Mouse (Mus musculus): ENCODE results near the gene Mrps7.

Mrps7 gene

DNA sequence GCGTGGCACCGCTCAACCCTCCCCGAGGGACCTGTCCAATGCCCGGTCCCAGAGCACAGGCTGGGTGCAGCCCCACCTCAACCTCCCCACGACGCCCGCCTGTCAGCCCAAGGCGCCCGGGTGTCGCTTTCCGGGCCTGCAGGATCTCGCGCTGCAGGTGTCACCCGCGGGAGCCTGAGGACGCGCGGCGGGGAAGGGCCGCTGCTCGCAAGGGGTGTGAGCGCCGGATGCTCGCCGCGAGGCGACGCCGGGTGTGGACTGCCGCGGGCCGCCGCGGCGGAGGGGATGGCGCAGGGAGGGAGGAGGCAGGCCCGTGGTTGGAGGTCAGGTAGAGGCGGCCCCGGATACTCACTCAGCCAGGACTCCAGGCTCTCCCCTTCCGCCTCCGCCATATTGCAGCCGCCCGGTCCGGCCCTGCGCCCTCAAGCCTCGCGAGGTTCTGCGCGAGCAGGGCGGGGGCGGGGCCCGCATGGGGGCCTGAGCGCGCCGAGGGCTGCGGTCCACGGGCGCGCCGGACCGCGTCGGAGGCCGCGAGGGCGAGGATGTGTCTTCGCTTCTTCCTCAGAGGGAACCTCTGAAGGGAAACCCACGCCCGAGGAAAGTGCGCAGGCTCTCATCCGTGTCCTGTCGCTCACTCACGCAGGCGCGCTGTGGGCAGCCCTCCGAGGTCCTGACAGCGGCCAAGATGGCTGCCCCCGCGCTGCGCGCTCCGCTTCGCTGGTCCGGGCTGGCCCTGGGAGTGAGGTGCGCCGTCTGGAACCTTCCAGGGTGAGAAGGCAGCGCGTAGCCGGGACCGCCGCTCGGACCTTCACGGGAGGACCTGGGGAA, at the start of gene Mrps7, which contains the start of gene Gga3:
Mrps7 (plus strand) TSS at position 450 of the 828 bp plus-strand sequence.
Gga3 (minus strand) TSS at position 576 of the 828 bp plus-strand sequence.
- DNase-seq (ENCODE audit: extremely low read depth, insufficient read length, low spot score) = peak; percentile 93

GRCm38 (mm10) chr11:115555717-115556116, 48.0 kb upstream of the Mrps7 start:
- no peak for DNase-seq (ENCODE audit: extremely low read depth, insufficient read length, low spot score)

GRCm38 (mm10) chr11:115563406-115563805, 40.3 kb upstream of the Mrps7 start:
- DNase-seq (ENCODE audit: extremely low read depth, insufficient read length, low spot score) = no peak

GRCm38 (mm10) chr11:115564064-115564809, 39.5 kb upstream of the Mrps7 start, which contains the start of gene Nup85:
Nup85 (plus strand) TSS chr11:115564434.
- peak; percentile 97 for DNase-seq (ENCODE audit: extremely low read depth, insufficient read length, low spot score)

DNA sequence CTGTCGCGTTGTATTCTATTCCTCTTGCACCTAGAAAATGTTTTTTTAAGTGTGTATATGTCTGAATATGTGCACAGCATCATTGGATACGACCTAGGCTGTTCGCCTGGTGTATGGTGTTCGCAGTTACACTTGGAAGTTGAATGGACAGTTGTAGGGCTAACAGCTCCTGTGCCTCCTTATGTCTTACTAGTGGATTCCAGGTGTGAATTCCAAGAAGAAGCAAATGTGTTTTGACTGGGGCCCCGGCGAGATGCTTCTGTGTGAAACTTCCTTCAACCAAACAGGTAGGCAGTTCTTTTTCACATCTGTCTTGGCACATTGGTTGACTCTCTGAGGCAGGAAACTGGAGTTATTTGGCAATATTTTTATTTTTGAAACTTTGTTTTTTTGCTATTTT, 38.8 kb upstream of the Mrps7 start:
- no peak for DNase-seq (ENCODE audit: extremely low read depth, insufficient read length, low spot score)

DNA sequence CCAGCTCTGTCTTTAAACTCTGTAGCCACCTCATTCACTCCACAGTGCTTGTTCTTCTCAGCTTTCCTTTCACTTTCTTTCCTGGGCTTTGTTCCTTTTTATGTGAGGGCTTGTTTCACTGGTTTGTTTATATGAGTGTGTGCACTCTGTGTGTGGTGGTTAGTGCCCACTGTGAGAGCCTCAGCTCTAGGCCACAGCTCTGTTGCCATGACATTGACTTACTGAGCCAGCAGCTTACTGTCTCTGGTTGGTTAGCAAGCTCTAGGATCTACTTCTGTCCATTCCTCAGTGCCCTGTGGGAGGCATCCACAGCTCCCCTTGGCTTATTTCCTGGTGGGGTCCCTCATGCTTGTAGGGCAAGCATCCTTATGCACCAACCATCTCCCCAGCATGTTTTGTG, 24.6 kb upstream of the Mrps7 start:
- no peak for DNase-seq (ENCODE audit: extremely low read depth, insufficient read length, low spot score)

- DNase-seq (ENCODE audit: extremely low read depth, insufficient read length, low spot score) = no peak
Observed at GRCm38 (mm10) chr11:115582913-115583606, 20.7 kb upstream of the Mrps7 start.

- DNase-seq (ENCODE audit: extremely low read depth, insufficient read length, low spot score) = no peak
Observed at GRCm38 (mm10) chr11:115584376-115585073, 19.2 kb upstream of the Mrps7 start.

DNA sequence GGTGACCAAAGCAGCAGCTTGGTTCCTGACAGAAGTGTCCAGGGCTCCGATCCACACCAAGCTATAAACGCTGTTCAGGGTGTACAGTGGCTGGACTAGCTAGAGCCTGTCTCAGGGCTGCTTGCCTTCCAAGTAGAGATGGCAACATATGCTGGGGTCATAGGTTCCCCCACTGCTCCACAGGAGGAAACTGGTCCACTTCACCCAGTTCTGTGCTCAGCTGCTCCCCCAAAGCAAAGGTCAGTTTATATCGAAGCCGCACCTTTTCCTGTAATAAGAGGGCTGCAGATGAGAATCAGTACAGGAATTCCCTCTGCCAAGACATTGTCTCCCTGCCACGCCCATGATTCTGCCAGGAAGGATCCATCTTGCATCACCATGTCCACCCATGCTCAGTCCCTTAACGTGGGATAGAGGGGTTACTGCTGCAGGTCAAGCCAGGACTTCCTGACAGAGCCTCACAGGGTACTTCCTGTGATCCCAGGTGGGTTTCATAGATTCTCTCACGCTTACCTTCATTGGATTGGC, 18.1 kb upstream of the Mrps7 start:
- no peak for DNase-seq (ENCODE audit: extremely low read depth, insufficient read length, low spot score)

DNA sequence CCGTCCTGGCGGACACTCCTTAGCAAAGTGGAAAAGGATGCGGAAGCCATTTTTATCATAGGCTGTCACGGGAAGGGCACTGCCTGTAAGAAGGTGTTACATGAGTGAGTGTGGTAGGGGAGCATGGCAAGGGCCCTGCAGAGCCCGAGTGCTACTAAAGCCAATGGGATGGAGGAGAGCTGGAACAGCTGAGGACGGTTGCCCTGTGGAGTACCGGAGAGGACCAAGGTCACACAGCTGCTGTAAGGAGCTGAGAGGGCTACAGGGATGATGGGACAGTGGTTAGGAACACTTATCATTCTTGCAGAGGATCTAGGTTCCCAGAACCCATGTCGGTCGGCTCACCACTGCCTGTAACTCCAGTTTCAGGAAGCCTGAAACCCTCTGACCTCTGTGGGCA, 17.3 kb upstream of the Mrps7 start:
- no peak for DNase-seq (ENCODE audit: extremely low read depth, insufficient read length, low spot score)

DNA sequence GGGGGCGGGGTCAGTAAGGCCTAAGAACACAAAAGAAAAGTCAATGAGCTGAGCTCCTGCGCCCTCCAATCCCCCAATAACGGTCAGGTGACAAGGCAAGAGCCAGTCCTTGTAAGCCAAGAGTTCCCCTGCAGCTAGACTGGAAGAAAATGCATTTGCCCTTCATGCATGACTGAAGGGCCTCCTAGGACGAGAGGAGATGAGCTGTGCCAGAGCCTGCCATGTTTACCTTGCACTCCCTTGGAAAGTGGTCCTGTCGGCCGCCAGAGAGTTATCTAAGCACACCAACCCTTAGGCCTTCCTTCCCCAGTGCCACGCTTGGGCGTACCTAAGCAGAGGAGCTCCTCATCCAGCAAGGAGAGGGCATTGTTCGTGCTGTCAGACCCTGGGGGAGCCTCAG, 15.7 kb upstream of the Mrps7 start:
- DNase-seq (ENCODE audit: extremely low read depth, insufficient read length, low spot score) = no peak

DNA sequence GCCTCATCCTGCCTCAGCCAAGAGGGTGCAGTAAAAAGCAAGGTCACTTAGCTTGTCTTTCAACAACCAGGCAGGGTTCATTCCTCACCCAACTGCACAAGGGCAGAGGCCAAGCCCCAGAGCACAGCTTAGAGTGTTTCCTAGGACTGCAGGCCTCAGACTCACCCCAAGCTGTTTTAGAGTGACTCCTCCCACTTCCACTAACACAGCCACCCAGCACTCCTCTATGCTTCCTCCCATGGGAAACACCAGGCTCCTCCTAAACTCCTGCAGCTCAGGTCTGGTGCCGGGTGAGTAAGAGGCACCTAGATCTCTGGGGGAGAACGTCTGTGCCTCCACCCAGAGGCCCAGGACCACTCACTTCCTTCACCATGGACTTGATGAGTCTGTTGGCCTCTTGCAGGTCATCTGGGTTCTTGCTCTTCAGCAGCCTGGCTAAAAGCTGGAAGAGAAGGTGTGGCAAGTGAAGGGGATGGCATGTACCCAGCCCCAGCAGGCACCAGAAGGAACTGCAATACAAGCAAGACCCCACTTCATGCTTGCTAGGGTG, 13.1 kb upstream of the Mrps7 start:
- DNase-seq (ENCODE audit: extremely low read depth, insufficient read length, low spot score) = no peak

GRCm38 (mm10) chr11:115595209-115595608, 8.5 kb upstream of the Mrps7 start:
- DNase-seq (ENCODE audit: extremely low read depth, insufficient read length, low spot score) = no peak

DNA sequence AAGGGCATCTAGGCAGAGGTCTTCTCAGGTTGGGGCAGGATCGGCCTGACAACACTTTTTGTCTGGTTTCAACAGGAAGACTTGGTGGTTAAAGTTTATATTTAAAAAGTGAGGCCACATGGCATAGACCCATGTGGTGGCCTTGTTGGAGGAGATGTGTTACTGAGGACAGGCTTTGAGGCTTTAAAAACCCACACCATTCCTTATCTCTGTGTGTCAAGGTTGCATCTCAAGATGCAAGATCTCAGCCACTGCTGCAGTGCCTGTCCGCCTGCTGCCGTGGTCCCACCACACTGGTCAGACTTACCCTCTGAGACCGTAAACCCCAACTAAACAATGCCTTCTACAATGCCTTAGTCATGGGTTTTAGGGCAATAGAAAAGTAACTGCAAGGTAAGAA, 5.4 kb upstream of the Mrps7 start:
- DNase-seq (ENCODE audit: extremely low read depth, insufficient read length, low spot score) = no peak

- DNase-seq (ENCODE audit: extremely low read depth, insufficient read length, low spot score) = no peak
Observed at GRCm38 (mm10) chr11:115599722-115600121, 4.0 kb upstream of the Mrps7 start.

- DNase-seq (ENCODE audit: extremely low read depth, insufficient read length, low spot score) = no peak
Observed at GRCm38 (mm10) chr11:115600743-115601142, 3.0 kb upstream of the Mrps7 start.

DNA sequence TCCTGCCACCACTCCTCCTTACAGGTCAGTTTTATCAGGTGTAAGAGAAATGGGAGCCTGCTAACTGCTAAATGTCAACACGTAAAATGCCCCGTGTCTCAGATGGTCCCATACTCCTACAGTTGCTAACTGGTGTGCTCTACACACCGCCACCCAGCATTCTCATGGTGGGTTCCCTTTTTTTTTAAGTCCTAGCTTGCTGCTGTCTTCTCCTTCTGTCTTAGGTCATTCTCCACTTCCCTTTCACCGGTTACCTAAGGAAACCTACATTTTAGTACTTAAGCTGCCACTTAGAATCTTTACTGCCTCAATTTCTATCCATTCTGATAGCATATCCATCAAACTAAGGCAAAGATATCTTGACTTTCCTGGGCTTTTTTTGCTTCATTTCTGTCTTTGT, 2.6 kb upstream of the Mrps7 start:
- no peak for DNase-seq (ENCODE audit: extremely low read depth, insufficient read length, low spot score)

GRCm38 (mm10) chr11:115603128-115603475, 623 bp upstream of the Mrps7 start:
- DNase-seq (ENCODE audit: extremely low read depth, insufficient read length, low spot score) = no peak

DNA sequence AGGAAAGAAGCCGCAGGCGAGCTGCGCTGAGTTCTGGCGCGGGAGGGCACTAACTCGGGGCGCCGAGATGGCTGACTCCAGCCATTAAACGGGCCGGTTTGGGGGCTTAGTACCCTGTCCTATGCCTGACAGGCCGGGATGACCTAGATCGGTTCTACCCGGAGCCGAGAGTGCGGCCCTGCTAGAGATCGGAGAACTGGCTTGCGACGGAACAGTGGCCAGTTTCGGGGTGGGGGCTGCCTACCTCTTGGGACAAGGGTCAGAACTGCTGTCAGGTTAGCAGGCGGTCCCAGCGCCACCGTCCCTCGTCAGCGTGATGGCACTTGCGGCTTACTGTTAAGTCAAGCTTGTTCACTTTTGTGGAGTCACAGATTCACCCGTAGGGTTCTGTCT, 575 bp downstream of the Mrps7 start:
- DNase-seq (ENCODE audit: extremely low read depth, insufficient read length, low spot score) = no peak

- DNase-seq (ENCODE audit: extremely low read depth, insufficient read length, low spot score) = no peak
Observed at GRCm38 (mm10) chr11:115606733-115607132, 3.0 kb downstream of the Mrps7 start.

All from 3134 (cell line).